Mouse (Mus musculus) heart, adult 2 months (tissue): ENCODE data around the gene Rab9. TPM values are rescaled to one million over a fixed set of nuclear protein-coding genes. Genes with fewer than 3 reads are reported as not detected.

ENCODE experiments used
- DNase-seq, 2 experiments: peaks; one replicate each; pipeline ENCODE4 v3.0.0; 2021
- H3K27ac ChIP-seq: fragments of 200-600 bp; 2 replicates; pipeline ENCODE4 v1.8.1; 2022
- H3K27me3 ChIP-seq: fragments of 200-500 bp; 2 replicates; pipeline ENCODE4 v1.6.1; 2012; ENCODE audit warnings: mild to moderate bottlenecking, low read length, inconsistent platforms, mixed read lengths; ENCODE audit not compliant: control insufficient read depth, insufficient read depth
- H3K36me3 ChIP-seq: fragments of 200-500 bp; 2 replicates; pipeline ENCODE4 v1.6.1; 2012; ENCODE audit warnings: low read length, inconsistent platforms; ENCODE audit not compliant: control insufficient read depth, insufficient read depth
- H3K4me1 ChIP-seq: fragments of 200-500 bp; 2 replicates; pipeline ENCODE4 v1.6.1; 2011; ENCODE audit warnings: low read length; ENCODE audit not compliant: control insufficient read depth, insufficient read depth
- H3K4me3 ChIP-seq: fragments of 200-600 bp; 2 replicates; pipeline ENCODE4 v1.8.1; 2022
- H3K79me2 ChIP-seq: fragments of 200-500 bp; replicated peaks from 2 replicates; pipeline ENCODE4 v1.6.1; 2012; ENCODE audit warnings: mild to moderate bottlenecking, inconsistent platforms, low read length, moderate library complexity, mixed read lengths; ENCODE audit not compliant: control insufficient read depth, insufficient read depth
- H3K9ac ChIP-seq: fragments of 200-500 bp; 2 replicates; pipeline ENCODE4 v1.6.1; 2012; ENCODE audit warnings: low read depth, mild to moderate bottlenecking, control low read depth, inconsistent platforms, low read length, mixed read lengths
- CTCF ChIP-seq: fragments of 200-600 bp; IDR thresholded peaks from 2 replicates; pipeline ENCODE4 v1.8.1; 2022; ENCODE audit warnings: antibody characterized with exemption, mild to moderate bottlenecking, moderate library complexity
- EP300 ChIP-seq: fragments of 200-500 bp; IDR thresholded peaks from 2 replicates; pipeline ENCODE4 v1.6.1; 2011; ENCODE audit warnings: low read depth, low read length, control low read depth; ENCODE audit not compliant: insufficient read depth
- POLR2A ChIP-seq: fragments of 200-500 bp; IDR thresholded peaks from 2 replicates; pipeline ENCODE4 v1.6.1; 2011; ENCODE audit warnings: mild to moderate bottlenecking, low read depth, low read length, control low read depth; ENCODE audit not compliant: insufficient read depth
- WGBS: fragments of 180-500 bp; shearing (Covaris S2); methylation state at CpG from one replicate; pipeline ENCODE4 v1.1.7; 2018; 5-methylcytosine and 5-hydroxymethylcytosine counted together
- intact Hi-C: fragments of 180-260 bp; cut with DNase I; formaldehyde crosslinking; loops from one replicate; pipeline ENCODE4 v1.15.1; 2025
- polyA plus RNA-seq: library from polyadenylated mRNA; depleted of rRNA; stranded (reverse); fragments of >200 nt; gene quantifications from 2 replicates; pipeline ENCODE4 v1.2.3, GENCODE M21; 2012
- total RNA-seq, 2 experiments: library from RNA; stranded (reverse); gene quantifications; 2 replicates each; pipeline ENCODE4 v1.2.3; 2021

Rab9 gene
- total and polyA plus RNA-seq, 3 experiments: 8.3 to 25.8 (median 21.9) TPM

GRCm38 (mm10) chrX:166504421-166504820 is 24.8 kb upstream of the Rab9 start:
- WGBS: 36% methylated on average over 2 of the region's 2 CpGs
- peak in 1 of 2 experiments; percentile 7 for DNase-seq
- peak overlapping the region; percentile 12; the same call in 1 of the 2 replicates for H3K27ac ChIP-seq
- H3K79me2 ChIP-seq: no peaks in the 10 kb centered on the region
- intact Hi-C loops: no loop called here
- H3K9ac ChIP-seq: no peak overlapping the region
- peaks cover under 1% of the 10 kb centered on the region; the same call in 1 of the 2 replicates for H3K4me1 ChIP-seq
- H3K36me3 ChIP-seq: no peaks in the 10 kb centered on the region
- H3K27me3 ChIP-seq: no peaks in the 10 kb centered on the region
- H3K4me3 ChIP-seq: no peak overlapping the region
- no peak for TF ChIP-seq CTCF
- no peak for TF ChIP-seq EP300
- no peak for TF ChIP-seq POLR2A

GRCm38 (mm10) chrX:166499496-166500190 is 20.0 kb upstream of the Rab9 start:
- intact Hi-C loops: no loop called here
- no peaks in the 10 kb centered on the region for H3K4me1 ChIP-seq

GRCm38 (mm10) chrX:166497771-166498170 is 18.1 kb upstream of the Rab9 start:
- Histone ChIP-seq H3K27ac (no peak overlapping the region), H3K4me3 (no peak overlapping the region), H3K9ac (no peak overlapping the region), H3K27me3 (no peaks in the 10 kb centered on the region), H3K79me2 (no peaks in the 10 kb centered on the region), H3K4me1 (no peaks in the 10 kb centered on the region), H3K36me3 (no peaks in the 10 kb centered on the region)
- 38% methylated on average over 4 of the region's 4 CpGs for WGBS
- no peak for DNase-seq
- intact Hi-C loops: no loop called here
- TF ChIP-seq POLR2A (no peak), EP300 (no peak), CTCF (no peak)

More at GRCm38 (mm10) chrX:166499496-166500190, 20.0 kb upstream of the Rab9 start:
- Histone ChIP-seq H3K27ac (no peak overlapping the region), H3K9ac (no peak overlapping the region), H3K36me3 (no peaks in the 10 kb centered on the region), H3K4me3 (no peak overlapping the region), H3K27me3 (no peaks in the 10 kb centered on the region), H3K79me2 (no peaks in the 10 kb centered on the region)
- DNase-seq: no peak
- 77% methylated on average over 1 of the region's 1 CpGs for WGBS
- TF ChIP-seq CTCF (no peak), EP300 (no peak), POLR2A (no peak)

GRCm38 (mm10) chrX:166495052-166495451 is 15.4 kb upstream of the Rab9 start:
- intact Hi-C loops: no loop called here
- 87% methylated on average over 2 of the region's 2 CpGs for WGBS

GRCm38 (mm10) chrX:166478631-166479364 is 869 bp downstream of the Rab9 start:
- peak overlapping the region; percentile 75 for H3K27ac ChIP-seq
- peak overlapping the region; percentile 61 for H3K4me3 ChIP-seq
- 16% methylated on average over 28 of the region's 28 CpGs for WGBS
- H3K79me2 ChIP-seq: no peaks in the 10 kb centered on the region; the same call in 1 of the 2 replicates
- no peaks in the 10 kb centered on the region for H3K27me3 ChIP-seq
- TF ChIP-seq POLR2A (no peak), CTCF (no peak), EP300 (no peak)
- no peaks in the 10 kb centered on the region for H3K4me1 ChIP-seq
- peak in 1 of 2 experiments; percentile 10 for DNase-seq
- peaks cover 9% of the 10 kb centered on the region for H3K36me3 ChIP-seq
- peak overlapping the region; percentile 99 for H3K9ac ChIP-seq
- intact Hi-C loops: loop anchor here (1.0 to 5.0 kb wide), 2 partner anchors 32 to 36 kb away; partner anchors contain the start of genes Ofd1 and Trappc2

More at GRCm38 (mm10) chrX:166495052-166495451, 15.4 kb upstream of the Rab9 start:
- no peak for DNase-seq
- no peaks in the 10 kb centered on the region for H3K27me3 ChIP-seq
- H3K4me1 ChIP-seq: no peaks in the 10 kb centered on the region
- TF ChIP-seq POLR2A (no peak), EP300 (no peak), CTCF (no peak)
- no peak overlapping the region for H3K27ac ChIP-seq
- H3K79me2 ChIP-seq: no peaks in the 10 kb centered on the region
- no peaks in the 10 kb centered on the region for H3K36me3 ChIP-seq
- H3K4me3 ChIP-seq: no peak overlapping the region
- H3K9ac ChIP-seq: no peak overlapping the region

GRCm38 (mm10) chrX:166477393-166477792 is 2.3 kb downstream of the Rab9 start:
- intact Hi-C loops: loop anchor here (5.0 kb wide), 1 partner anchor 35 kb away; the partner anchor contains the start of genes Ofd1 and Trappc2
- 52% methylated on average over 6 of the region's 6 CpGs for WGBS
- no peak overlapping the region for H3K9ac ChIP-seq

More at GRCm38 (mm10) chrX:166477393-166477792, 2.3 kb downstream of the Rab9 start:
- no peaks in the 10 kb centered on the region for H3K4me1 ChIP-seq
- H3K36me3 ChIP-seq: peaks cover 9% of the 10 kb centered on the region
- no peaks in the 10 kb centered on the region; the same call in 1 of the 2 replicates for H3K79me2 ChIP-seq
- H3K4me3 ChIP-seq: no peak overlapping the region
- no peaks in the 10 kb centered on the region for H3K27me3 ChIP-seq
- no peak for TF ChIP-seq EP300
- no peak for TF ChIP-seq POLR2A
- no peak for TF ChIP-seq CTCF
- no peak overlapping the region for H3K27ac ChIP-seq
- DNase-seq: no peak
